Mouse (Mus musculus) gonadal fat pad, adult 2 months (tissue): Measurements from ENCODE around the gene Unc79. TPM values are rescaled to one million over a fixed set of nuclear protein-coding genes. Genes with fewer than 3 reads are reported as not detected.

Experiments used
- DNase-seq: peaks from one replicate; pipeline ENCODE4 v3.0.0-alpha.2; 2012; ENCODE audit warnings: low read depth
- polyA plus RNA-seq: library from polyadenylated mRNA; depleted of rRNA; stranded (reverse); fragments of >200 nt; gene quantifications from 2 replicates; pipeline ENCODE4 v1.2.3, GENCODE M21; 2012

The Unc79 gene
- polyA plus RNA-seq, 1 experiment: 1.1 TPM

DNA sequence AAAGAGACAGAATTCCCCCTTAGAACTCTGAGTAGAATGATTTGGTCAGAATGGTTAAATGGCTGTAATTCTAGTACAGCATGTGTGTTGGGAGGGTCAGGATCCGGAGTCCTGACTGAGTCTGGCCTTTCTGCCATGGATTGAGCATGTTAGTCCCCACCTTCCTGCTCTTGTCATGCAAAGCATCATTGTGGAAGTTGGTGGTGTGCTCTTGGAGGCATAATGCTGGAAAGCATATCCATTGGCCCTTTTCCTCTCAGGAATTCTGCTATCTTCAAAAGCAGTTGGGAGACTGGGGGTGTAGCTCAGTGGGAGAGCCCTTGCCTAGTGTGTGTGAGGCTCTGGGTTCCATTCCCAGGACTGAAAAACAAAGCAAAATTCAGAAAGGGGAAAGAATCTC is 175.2 kb downstream of the Unc79 start:
- DNase-seq: no peak

GRCm38 (mm10) chr12:103128914-103129313 is 180.3 kb downstream of the Unc79 start:
- DNase-seq: no peak

GRCm38 (mm10) chr12:103129395-103130248 is 181.0 kb downstream of the Unc79 start:
- DNase-seq: no peak

DNA sequence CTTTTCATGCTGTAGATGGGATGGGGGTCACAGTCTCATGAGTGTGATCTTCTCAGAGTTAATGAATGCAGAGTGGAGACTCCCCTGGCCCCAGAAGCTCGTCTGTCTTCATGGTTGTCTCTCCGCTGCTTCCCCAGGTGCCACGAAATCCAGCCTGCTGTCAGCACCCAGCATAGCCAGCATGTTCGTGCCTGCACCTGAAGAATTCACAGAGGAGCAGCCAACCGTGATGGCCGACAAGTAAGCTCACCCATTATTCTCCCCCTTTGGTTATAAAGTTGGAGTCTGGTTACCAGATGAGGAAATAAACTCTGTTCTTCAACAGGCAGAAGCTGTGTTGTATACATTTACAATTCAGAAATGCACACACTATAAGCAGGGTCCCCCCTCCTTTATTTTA is 182.8 kb downstream of the Unc79 start:
- DNase-seq: no peak

DNA sequence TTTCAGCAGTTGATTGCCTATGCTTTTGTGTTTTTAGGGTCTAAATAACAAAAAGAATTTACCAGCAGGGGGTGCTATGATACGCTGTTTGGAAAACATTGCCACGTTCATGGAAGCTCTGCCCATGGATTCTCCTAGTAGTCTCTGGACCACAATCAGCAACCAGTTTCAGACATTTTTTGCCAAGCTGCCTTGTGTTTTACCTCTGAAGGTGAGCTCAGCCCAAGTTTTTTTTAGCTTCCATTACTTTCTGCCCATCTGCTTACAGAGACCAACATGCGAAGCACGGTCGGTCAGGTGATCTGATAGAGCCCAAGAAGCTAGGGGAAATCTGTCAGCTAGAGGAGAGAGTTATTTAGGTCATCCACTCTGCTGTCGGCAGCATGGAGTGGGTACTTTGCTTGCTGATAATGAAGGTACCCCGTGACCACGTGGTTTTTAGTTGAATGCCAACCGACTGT is 193.9 kb downstream of the Unc79 start:
- DNase-seq: no peak

DNA sequence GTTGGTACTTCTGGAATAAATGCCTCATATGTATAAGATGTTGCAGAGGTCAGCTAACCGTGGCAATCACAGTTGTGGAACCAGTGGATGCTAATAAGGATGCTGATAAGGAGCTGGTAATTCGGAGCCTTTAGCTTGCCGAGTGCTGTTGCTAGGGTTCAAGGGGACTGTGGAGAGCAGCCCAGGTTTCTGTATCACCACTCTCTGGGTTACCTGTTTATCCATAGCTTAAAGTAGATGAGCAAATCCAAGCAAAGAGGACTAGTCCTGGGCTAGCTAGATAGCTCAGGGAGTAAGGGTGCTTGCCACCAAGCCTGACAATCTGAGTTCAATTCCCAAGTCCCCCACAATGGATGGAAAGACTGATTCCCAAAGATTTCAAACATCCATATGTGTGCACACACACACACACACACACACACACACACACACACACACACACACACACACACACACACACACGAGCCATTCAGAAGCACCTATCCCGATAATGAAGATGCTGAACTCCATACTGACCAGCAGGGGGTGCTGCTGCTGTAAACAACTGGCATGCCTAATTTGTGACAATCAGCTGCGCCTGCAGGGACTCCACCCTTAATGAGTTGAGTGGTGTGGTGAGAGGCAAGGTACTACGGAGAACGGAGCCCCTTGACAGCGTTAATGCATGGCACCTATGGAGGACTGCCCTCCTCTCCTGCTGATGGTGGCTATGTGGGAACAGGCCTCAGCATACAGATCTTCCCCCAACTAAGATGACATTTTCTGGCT is 195.3 kb downstream of the Unc79 start:
- DNase-seq: no peak

GRCm38 (mm10) chr12:103150247-103150646 is 201.6 kb downstream of the Unc79 start:
- no peak for DNase-seq

- DNase-seq: no peak
These were observed 206.3 kb downstream of the Unc79 start for GRCm38 (mm10) chr12:103154927-103155326.

- no peak for DNase-seq
These were observed 206.7 kb downstream of the Unc79 start for GRCm38 (mm10) chr12:103155406-103155805.

GRCm38 (mm10) chr12:103157129-103157910 is 208.7 kb downstream of the Unc79 start:
- DNase-seq: no peak

DNA sequence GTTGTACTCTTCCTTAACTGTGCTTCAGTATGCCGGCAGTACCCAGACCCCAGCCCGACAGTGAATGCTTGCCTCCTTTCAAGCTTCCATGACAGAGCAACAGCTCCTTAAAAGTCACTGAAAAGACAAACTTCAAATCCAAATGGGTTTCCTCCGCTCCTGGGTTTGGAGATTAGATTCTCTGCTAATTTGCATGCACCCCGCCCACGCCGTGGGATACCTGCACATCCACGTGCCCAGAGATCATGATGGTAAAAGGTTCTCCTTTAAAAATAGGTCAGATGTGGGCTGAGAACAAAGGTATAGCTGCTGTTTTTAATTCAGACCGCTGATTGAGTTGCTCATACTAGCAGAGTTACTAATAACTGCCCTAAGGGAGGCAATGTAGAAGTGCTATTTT is 210.4 kb downstream of the Unc79 start:
- no peak for DNase-seq

DNA sequence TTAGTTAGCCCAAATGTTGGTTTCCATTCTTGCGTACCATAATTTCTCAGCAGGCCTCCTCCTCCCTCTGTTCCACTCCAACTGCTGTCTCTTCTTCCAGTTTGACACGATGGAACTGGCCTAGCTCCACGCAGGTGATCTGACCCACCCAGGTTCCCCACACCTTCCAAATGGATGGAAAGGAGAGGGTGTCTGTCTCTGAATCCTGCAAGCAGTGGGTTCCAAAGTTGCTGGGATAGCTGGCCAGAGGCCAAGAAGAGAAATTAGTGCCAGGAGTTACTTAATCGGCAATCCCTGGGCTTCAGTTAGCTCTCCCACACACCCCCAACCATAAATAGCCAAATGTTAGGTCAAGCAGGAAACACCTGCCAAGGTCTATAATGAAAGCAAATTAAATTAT is 212.1 kb downstream of the Unc79 start:
- DNase-seq: no peak

- no peak for DNase-seq
These were observed 214.9 kb downstream of the Unc79 start for GRCm38 (mm10) chr12:103163596-103163995.

- no peak for DNase-seq
These were observed 215.7 kb downstream of the Unc79 start for GRCm38 (mm10) chr12:103164101-103165030.

DNA sequence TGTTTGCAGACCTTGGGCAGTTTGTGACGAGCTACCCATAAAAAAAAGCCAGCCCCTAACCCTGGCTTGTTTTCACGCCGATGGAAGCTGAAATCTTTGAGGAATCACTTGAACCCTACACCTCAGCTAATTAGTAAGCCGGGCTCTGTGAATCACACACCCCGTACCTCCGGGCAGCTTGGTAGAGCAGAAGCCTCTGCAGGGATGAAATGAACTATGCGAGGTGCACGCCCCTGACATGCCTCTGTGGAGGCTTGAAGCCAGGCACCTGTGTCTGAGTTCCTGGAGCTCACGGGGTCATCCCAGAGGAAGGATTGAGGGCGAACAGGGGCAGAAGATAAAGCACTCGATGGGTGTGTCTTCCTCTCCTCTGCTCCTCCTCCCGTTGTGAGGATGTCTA is 220.2 kb downstream of the Unc79 start:
- no peak for DNase-seq

DNA sequence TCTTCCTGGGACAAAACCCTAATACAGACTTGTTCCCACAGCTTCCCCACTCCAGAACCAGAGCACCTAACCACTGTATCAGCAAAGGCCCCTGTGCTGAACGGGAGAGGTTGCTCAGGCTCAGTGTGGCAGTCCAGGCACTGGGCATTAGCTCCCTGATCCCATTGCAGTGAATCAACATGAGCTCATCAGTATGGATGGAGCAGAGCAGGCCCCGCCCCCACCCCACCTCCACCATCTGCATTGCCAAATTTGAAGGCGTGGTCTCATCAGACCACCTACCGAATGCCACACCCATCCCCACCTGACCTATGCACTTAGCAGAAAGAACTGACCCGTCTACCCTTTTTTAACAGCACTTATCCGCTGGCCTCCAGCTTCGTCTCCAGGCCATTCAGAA is 234.4 kb downstream of the Unc79 start:
- no peak for DNase-seq

- no peak for DNase-seq
These were observed 238.4 kb downstream of the Unc79 start for GRCm38 (mm10) chr12:103187020-103187419.

- no peak for DNase-seq
These were observed 239.6 kb downstream of the Unc79 start for GRCm38 (mm10) chr12:103188223-103188622.

DNA sequence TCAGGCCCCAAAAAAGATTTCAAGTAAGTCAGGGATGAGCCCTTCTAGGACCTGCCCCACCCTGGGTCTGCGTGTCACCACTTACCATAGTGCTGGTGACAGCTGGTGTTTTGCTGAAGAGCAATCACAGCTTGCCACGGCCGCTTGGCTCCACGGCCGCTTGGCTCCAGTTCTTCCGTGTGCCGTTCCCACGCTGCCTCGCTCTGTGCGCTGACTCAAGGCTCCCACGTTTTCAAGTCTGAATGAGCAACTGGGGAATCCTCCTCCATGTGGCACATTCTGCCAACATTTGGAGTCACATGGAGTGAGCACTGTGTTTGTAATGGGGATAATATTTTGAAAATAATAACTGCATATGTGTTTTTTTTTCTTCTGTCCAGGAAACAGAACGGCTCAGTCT is 241.1 kb downstream of the Unc79 start:
- no peak for DNase-seq

DNA sequence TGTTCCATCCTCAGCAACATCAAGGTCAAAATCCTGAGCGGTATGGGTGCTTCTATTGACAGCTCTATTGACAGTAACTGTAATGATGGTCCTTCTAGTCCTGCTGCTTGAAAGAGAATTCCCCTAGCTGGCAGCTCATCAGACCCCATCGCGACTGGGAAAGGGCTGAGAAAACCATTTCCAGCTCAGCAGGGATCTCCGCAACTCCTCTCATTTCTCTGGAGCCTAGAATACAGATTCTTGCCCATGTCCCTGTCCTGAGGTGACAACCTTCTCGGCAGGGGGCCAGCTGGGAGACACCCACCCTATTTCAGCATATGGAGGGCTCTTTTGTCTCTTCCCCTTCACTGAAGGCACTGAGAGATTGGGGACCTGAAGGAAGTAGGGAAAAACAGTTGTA is 244.3 kb downstream of the Unc79 start:
- no peak for DNase-seq
